Mouse (Mus musculus): Measurements from ENCODE around the gene Map3k13.

DNA sequence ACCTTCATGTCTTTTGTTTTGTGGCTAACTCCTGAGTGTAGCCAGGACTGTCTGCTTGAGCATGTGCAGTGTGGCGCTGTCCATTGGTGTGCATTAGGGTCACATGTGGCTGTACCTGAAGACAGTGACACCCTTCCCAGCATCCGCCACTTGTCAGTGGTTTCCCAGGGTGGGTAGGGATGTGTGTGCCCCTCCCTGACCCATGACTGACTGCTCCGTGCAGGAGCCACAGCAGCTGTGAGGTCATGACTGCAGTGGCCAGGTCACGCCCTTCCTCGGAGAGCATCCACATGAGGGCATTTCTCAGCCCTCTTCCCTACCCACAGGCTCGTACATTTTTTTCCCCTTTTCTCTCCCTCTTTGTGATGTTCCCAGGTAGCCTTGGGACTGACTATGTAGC is 36.6 kb downstream of the Map3k13 start:
- TF ChIP-seq EP300 (IDR thresholded peaks at IDR 0.05; ENCODE audit: low read depth): no peak
- TF ChIP-seq CTCF (IDR thresholded peaks at IDR 0.05; ENCODE audit: low read depth): no peak
